Mouse (Mus musculus): Measurements from ENCODE around the gene Antxr1. TPM values are rescaled to one million over a fixed set of nuclear protein-coding genes. Genes with fewer than 3 reads are reported as not detected.

The Antxr1 gene
- polyA plus RNA-seq, 1 experiment from 2014 or later, result 2.7 TPM

GRCm38 (mm10) chr6:87203065-87203464 is 132.6 kb downstream of the Antxr1 start:
- 64% methylated on average over 2 of the region's 2 CpGs for whole genome bisulfite sequencing
- no peak overlapping the region for H3K4me2 ChIP-seq (ENCODE audit: low read length)

DNA sequence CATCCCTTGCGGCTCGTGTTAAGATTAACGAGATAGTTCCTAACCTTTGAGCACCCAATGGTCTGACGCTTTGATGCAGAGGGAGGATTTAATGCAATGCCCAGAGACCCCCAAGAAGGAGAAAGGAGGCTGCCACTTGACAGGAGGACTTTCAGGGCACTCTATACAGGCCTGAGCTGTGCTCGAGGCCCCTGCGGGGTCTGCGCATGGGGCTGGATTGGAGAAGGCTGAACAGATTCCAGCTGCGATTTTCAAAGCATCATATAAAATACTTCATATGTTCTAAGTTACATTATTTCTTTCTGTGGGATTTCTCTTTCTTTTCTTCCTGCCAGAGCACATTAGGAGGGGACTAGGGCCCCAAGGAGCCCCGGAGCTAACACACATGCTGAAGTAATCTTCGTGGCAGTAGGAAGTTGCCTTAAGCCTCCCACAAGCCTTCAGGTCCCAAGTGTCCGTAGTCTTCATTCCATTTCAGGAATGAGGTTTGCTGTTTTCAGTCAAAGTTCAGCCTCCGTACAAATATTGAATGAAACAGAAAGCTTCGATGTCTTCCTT is 133.5 kb downstream of the Antxr1 start:
- Histone ChIP-seq H3K4me2 (ENCODE audit: low read length) (no peak overlapping the region), H3K27me3 (ENCODE audit: control insufficient read depth, insufficient read depth, low read depth, low read length) (no peaks in the 10 kb centered on the region), H3K9ac (ENCODE audit: low read depth, low read length) (no peak overlapping the region), H3K36me3 (ENCODE audit: control insufficient read depth, insufficient read depth, low read length) (no peaks in the 10 kb centered on the region), H3K27ac (ENCODE audit: low read length) (no peak overlapping the region), H3K9me3 (replicated peaks; ENCODE audit: control insufficient read depth, low read length, poor library complexity, severe bottlenecking) (no peaks in the 10 kb centered on the region), H3K4me1 (ENCODE audit: control insufficient read depth, insufficient read depth, low read length) (peaks cover 7% of the 10 kb centered on the region), H3K4me3 (ENCODE audit: low read depth, low read length) (no peak overlapping the region)
- ATAC-seq, result no peak
- WGBS, result 89% methylated on average over 13 of the region's 13 CpGs

More at GRCm38 (mm10) chr6:87203065-87203464, 132.6 kb downstream of the Antxr1 start:
- Histone ChIP-seq H3K9ac (ENCODE audit: low read depth, low read length) (no peak overlapping the region), H3K9me3 (replicated peaks; ENCODE audit: control insufficient read depth, low read length, poor library complexity, severe bottlenecking) (no peaks in the 10 kb centered on the region), H3K36me3 (ENCODE audit: control insufficient read depth, insufficient read depth, low read length) (no peaks in the 10 kb centered on the region), H3K4me3 (ENCODE audit: low read depth, low read length) (no peak overlapping the region), H3K4me1 (ENCODE audit: control insufficient read depth, insufficient read depth, low read length) (peaks cover 7% of the 10 kb centered on the region), H3K27ac (ENCODE audit: low read length) (no peak overlapping the region), H3K27me3 (ENCODE audit: control insufficient read depth, insufficient read depth, low read depth, low read length) (no peaks in the 10 kb centered on the region)
- ATAC-seq, result no peak

- no peak for ATAC-seq
- Histone ChIP-seq H3K9me3 (replicated peaks; ENCODE audit: control insufficient read depth, low read length, poor library complexity, severe bottlenecking) (no peaks in the 10 kb centered on the region), H3K4me1 (ENCODE audit: control insufficient read depth, insufficient read depth, low read length) (no peaks in the 10 kb centered on the region; the same call in 1 of the 2 replicates), H3K36me3 (ENCODE audit: control insufficient read depth, insufficient read depth, low read length) (no peaks in the 10 kb centered on the region), H3K4me2 (ENCODE audit: low read length) (no peak overlapping the region), H3K27me3 (ENCODE audit: control insufficient read depth, insufficient read depth, low read depth, low read length) (no peaks in the 10 kb centered on the region), H3K9ac (ENCODE audit: low read depth, low read length) (no peak overlapping the region), H3K4me3 (ENCODE audit: low read depth, low read length) (no peak overlapping the region), H3K27ac (ENCODE audit: low read length) (no peak overlapping the region)
- WGBS, result 82% methylated on average over 3 of the region's 3 CpGs
Measured at GRCm38 (mm10) chr6:87189755-87190154, 145.9 kb downstream of the Antxr1 start.

DNA sequence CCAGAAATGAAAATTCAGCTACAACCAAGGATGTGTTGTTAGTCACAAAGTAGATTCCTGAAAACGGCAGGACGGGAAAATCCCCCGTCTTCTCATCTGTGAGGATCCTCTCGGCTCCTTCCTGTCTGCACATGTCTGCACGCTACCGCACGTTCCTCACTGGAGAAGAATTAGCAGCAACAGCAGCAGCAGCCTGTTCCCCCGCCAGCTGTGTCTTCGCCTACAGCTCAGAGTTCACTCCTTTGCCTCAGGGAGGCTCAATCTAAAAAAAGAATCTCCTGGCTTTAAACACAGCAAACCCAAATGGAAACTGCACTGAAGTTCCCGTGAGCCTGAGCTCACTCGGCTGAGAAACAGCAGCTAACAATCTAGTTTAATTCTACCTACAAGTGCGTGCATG is 148.6 kb downstream of the Antxr1 start:
- no peak overlapping the region for H3K4me2 ChIP-seq (ENCODE audit: low read length)
- ATAC-seq, result 0 out of 2 replicates have a peak, but pooled peaks have one; percentile 39
- no peaks in the 10 kb centered on the region for H3K9me3 ChIP-seq (replicated peaks; ENCODE audit: control insufficient read depth, low read length, poor library complexity, severe bottlenecking)
- H3K4me1 ChIP-seq (ENCODE audit: control insufficient read depth, insufficient read depth, low read length), result no peaks in the 10 kb centered on the region; the same call in 1 of the 2 replicates
- no peak overlapping the region for H3K9ac ChIP-seq (ENCODE audit: low read depth, low read length)
- H3K27me3 ChIP-seq (ENCODE audit: control insufficient read depth, insufficient read depth, low read depth, low read length), result no peaks in the 10 kb centered on the region
- no peak overlapping the region for H3K4me3 ChIP-seq (ENCODE audit: low read depth, low read length)
- H3K36me3 ChIP-seq (ENCODE audit: control insufficient read depth, insufficient read depth, low read length), result no peaks in the 10 kb centered on the region
- H3K27ac ChIP-seq (ENCODE audit: low read length), result no peak overlapping the region; the same call in 1 of the 2 replicates
- 76% methylated on average over 12 of the region's 12 CpGs for WGBS

DNA sequence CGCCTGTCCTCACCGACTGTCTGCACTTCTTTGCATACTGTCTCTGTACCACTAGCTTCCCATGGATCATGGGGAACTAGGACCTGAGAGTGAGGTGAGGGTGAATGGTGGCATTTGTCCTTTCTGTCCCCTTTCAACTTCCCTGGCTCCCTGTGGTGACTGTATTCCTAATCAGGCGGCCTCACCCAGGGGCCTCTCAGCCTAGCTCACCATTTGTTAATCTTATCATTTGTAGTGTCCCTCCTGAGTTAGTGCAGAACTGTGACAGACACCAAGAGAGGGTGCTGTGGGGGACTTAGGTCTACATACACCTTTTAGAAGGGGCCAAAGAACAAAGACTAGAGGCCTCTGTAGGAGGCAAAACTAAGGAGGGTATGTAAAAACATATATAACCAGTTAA is 151.2 kb downstream of the Antxr1 start:
- no peak overlapping the region for H3K9ac ChIP-seq (ENCODE audit: low read depth, low read length)
- H3K4me2 ChIP-seq (ENCODE audit: low read length), result no peak overlapping the region
- H3K4me3 ChIP-seq (ENCODE audit: low read depth, low read length), result no peak overlapping the region
- no peak for ATAC-seq
- no peaks in the 10 kb centered on the region; the same call in 1 of the 2 replicates for H3K4me1 ChIP-seq (ENCODE audit: control insufficient read depth, insufficient read depth, low read length)
- no peaks in the 10 kb centered on the region for H3K9me3 ChIP-seq (replicated peaks; ENCODE audit: control insufficient read depth, low read length, poor library complexity, severe bottlenecking)
- H3K36me3 ChIP-seq (ENCODE audit: control insufficient read depth, insufficient read depth, low read length), result no peaks in the 10 kb centered on the region
- H3K27ac ChIP-seq (ENCODE audit: low read length), result no peak overlapping the region
- 82% methylated on average over 3 of the region's 3 CpGs for WGBS
- H3K27me3 ChIP-seq (ENCODE audit: control insufficient read depth, insufficient read depth, low read depth, low read length), result no peaks in the 10 kb centered on the region

GRCm38 (mm10) chr6:87183981-87184380 is 151.6 kb downstream of the Antxr1 start:
- H3K4me3 ChIP-seq (ENCODE audit: low read depth, low read length), result no peak overlapping the region
- H3K36me3 ChIP-seq (ENCODE audit: control insufficient read depth, insufficient read depth, low read length), result no peaks in the 10 kb centered on the region
- H3K4me1 ChIP-seq (ENCODE audit: control insufficient read depth, insufficient read depth, low read length), result no peaks in the 10 kb centered on the region; the same call in 1 of the 2 replicates
- H3K27me3 ChIP-seq (ENCODE audit: control insufficient read depth, insufficient read depth, low read depth, low read length), result no peaks in the 10 kb centered on the region
- no peak overlapping the region for H3K4me2 ChIP-seq (ENCODE audit: low read length)
- H3K9ac ChIP-seq (ENCODE audit: low read depth, low read length), result no peak overlapping the region
- ATAC-seq, result no peak
- 78% methylated on average over 11 of the region's 11 CpGs for WGBS
- H3K9me3 ChIP-seq (replicated peaks; ENCODE audit: control insufficient read depth, low read length, poor library complexity, severe bottlenecking), result no peaks in the 10 kb centered on the region
- no peak overlapping the region for H3K27ac ChIP-seq (ENCODE audit: low read length)

- Histone ChIP-seq H3K4me2 (ENCODE audit: low read length) (no peak overlapping the region), H3K4me3 (ENCODE audit: low read depth, low read length) (no peak overlapping the region), H3K27ac (ENCODE audit: low read length) (no peak overlapping the region), H3K9me3 (replicated peaks; ENCODE audit: control insufficient read depth, low read length, poor library complexity, severe bottlenecking) (no peaks in the 10 kb centered on the region), H3K4me1 (ENCODE audit: control insufficient read depth, insufficient read depth, low read length) (no peaks in the 10 kb centered on the region; the same call in 1 of the 2 replicates), H3K36me3 (ENCODE audit: control insufficient read depth, insufficient read depth, low read length) (no peaks in the 10 kb centered on the region), H3K27me3 (ENCODE audit: control insufficient read depth, insufficient read depth, low read depth, low read length) (no peaks in the 10 kb centered on the region), H3K9ac (ENCODE audit: low read depth, low read length) (no peak overlapping the region)
- WGBS, result 80% methylated on average over 8 of the region's 8 CpGs
- no peak for ATAC-seq
Measured at GRCm38 (mm10) chr6:87183159-87183558, 152.5 kb downstream of the Antxr1 start.

DNA sequence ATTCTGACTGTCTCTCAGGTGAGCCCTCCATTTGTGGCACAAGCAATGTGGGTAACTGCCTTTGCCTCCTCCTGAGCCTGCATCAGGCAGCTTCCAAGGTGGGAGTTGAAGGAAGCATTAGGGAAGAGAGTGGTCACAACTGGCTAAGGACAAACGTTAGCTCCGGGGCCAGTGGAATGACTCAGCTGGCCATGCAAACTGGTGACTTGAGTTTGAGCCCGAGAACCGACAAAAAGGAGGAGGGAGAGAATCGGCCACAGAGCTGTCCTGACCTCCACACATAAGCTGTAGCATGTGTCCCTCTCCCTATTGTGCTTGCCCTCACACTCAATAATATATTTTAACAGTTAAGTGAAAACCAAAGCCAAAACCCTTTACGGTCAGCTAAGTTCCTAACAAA is 152.9 kb downstream of the Antxr1 start:
- H3K4me2 ChIP-seq (ENCODE audit: low read length), result no peak overlapping the region
- 86% methylated on average over 6 of the region's 6 CpGs for WGBS
- ATAC-seq, result no peak
- no peak overlapping the region for H3K9ac ChIP-seq (ENCODE audit: low read depth, low read length)
- H3K4me1 ChIP-seq (ENCODE audit: control insufficient read depth, insufficient read depth, low read length), result no peaks in the 10 kb centered on the region; the same call in 1 of the 2 replicates
- no peak overlapping the region for H3K4me3 ChIP-seq (ENCODE audit: low read depth, low read length)
- no peaks in the 10 kb centered on the region for H3K27me3 ChIP-seq (ENCODE audit: control insufficient read depth, insufficient read depth, low read depth, low read length)
- no peaks in the 10 kb centered on the region for H3K36me3 ChIP-seq (ENCODE audit: control insufficient read depth, insufficient read depth, low read length)
- no peaks in the 10 kb centered on the region for H3K9me3 ChIP-seq (replicated peaks; ENCODE audit: control insufficient read depth, low read length, poor library complexity, severe bottlenecking)
- no peak overlapping the region for H3K27ac ChIP-seq (ENCODE audit: low read length)

DNA sequence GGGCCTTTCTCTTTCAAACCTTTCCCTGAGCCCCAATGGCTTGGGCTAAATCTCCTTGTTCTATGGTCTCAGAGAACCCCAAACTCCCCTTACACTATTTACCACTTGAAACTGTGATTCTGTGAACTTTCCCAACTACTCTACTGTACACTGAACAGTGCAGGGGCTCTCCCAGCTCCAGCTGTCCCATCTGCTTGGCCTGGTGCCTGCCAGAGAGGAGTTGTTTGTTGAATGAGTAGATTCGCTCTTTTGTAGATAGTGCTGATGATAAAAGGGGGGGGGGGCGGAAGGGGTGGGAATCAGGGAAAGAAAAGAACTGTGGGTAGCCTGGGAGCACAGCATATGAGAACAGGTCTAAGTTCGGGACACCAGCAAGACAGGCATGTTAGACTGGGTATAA is 164.2 kb downstream of the Antxr1 start:
- Histone ChIP-seq H3K4me3 (ENCODE audit: low read depth, low read length) (no peak overlapping the region), H3K9me3 (replicated peaks; ENCODE audit: control insufficient read depth, low read length, poor library complexity, severe bottlenecking) (no peaks in the 10 kb centered on the region), H3K36me3 (ENCODE audit: control insufficient read depth, insufficient read depth, low read length) (no peaks in the 10 kb centered on the region), H3K27ac (ENCODE audit: low read length) (no peak overlapping the region), H3K4me1 (ENCODE audit: control insufficient read depth, insufficient read depth, low read length) (peaks cover 5% of the 10 kb centered on the region), H3K9ac (ENCODE audit: low read depth, low read length) (no peak overlapping the region), H3K4me2 (ENCODE audit: low read length) (no peak overlapping the region), H3K27me3 (ENCODE audit: control insufficient read depth, insufficient read depth, low read depth, low read length) (no peaks in the 10 kb centered on the region)
- WGBS, result 85% methylated on average over 3 of the region's 3 CpGs
- ATAC-seq, result no peak
